Mouse (Mus musculus) CH12.LX (cell line): ENCODE results near the gene Bloc1s6.

Source experiments
- CHD2 ChIP-seq: IDR thresholded peaks from 2 replicates; pipeline ENCODE4 v1.6.1; 2011; ENCODE audit warnings: low read length, improper control_type of control experiment
- CTCF ChIP-seq, 2 experiments: IDR thresholded peaks in 1 of 2; conservative IDR thresholded peaks in 1 of 2; 2 replicates each; pipeline ENCODE4 v1.5.1; 2011 to 2012; ENCODE audit warnings: low read depth in 2 of 2, low read length in 2 of 2, improper control_type of control experiment in 1 of 2, inconsistent platforms in 1 of 2, mild to moderate bottlenecking in 1 of 2, moderate library complexity in 1 of 2
- E2F4 ChIP-seq: IDR thresholded peaks from 2 replicates; pipeline ENCODE4 v1.6.1; 2011; ENCODE audit warnings: low read depth, low read length, improper control_type of control experiment; ENCODE audit not compliant: insufficient replicate concordance
- EP300 ChIP-seq: IDR thresholded peaks from 2 replicates; pipeline ENCODE4 v1.6.1; 2011; ENCODE audit warnings: low read length, improper control_type of control experiment
- JUND ChIP-seq: conservative IDR thresholded peaks from 2 replicates; pipeline ENCODE4 v1.6.1; 2011; ENCODE audit warnings: low read depth, low read length, improper control_type of control experiment
- MAFK ChIP-seq: IDR thresholded peaks from 2 replicates; pipeline ENCODE4 v1.6.1; 2011; ENCODE audit warnings: low read length, improper control_type of control experiment; ENCODE audit not compliant: insufficient replicate concordance
- MYC ChIP-seq: IDR thresholded peaks from 2 replicates; pipeline ENCODE4 v1.6.1; 2011; ENCODE audit warnings: low read depth, mild to moderate bottlenecking, improper control_type of control experiment, low read length
- POLR2A ChIP-seq: IDR thresholded peaks from 2 replicates; pipeline ENCODE4 v1.6.1; 2011; ENCODE audit warnings: low read depth, mild to moderate bottlenecking, improper control_type of control experiment, low read length
- TCF12 ChIP-seq: IDR thresholded peaks from 2 replicates; pipeline ENCODE4 v1.6.1; 2014; ENCODE audit warnings: low read depth, mild to moderate bottlenecking, inconsistent platforms, low read length, improper control_type of control experiment
- UBTF ChIP-seq: IDR thresholded peaks from 2 replicates; pipeline ENCODE4 v1.6.1; 2012; ENCODE audit warnings: low read depth, mild to moderate bottlenecking, inconsistent platforms, low read length, improper control_type of control experiment, moderate library complexity
- USF1 ChIP-seq: IDR thresholded peaks from 2 replicates; pipeline ENCODE4 v1.6.1; 2014; ENCODE audit warnings: low read depth, mild to moderate bottlenecking, inconsistent platforms, low read length, improper control_type of control experiment
- ZC3H11A ChIP-seq: IDR thresholded peaks from 2 replicates; pipeline ENCODE4 v1.6.1; 2012; ENCODE audit warnings: low read depth, mild to moderate bottlenecking, inconsistent platforms, low read length, improper control_type of control experiment
- ZMIZ1 ChIP-seq: IDR thresholded peaks from 2 replicates; pipeline ENCODE4 v1.6.1; 2012; ENCODE audit warnings: low read depth, mild to moderate bottlenecking, inconsistent platforms, low read length, improper control_type of control experiment

DNA sequence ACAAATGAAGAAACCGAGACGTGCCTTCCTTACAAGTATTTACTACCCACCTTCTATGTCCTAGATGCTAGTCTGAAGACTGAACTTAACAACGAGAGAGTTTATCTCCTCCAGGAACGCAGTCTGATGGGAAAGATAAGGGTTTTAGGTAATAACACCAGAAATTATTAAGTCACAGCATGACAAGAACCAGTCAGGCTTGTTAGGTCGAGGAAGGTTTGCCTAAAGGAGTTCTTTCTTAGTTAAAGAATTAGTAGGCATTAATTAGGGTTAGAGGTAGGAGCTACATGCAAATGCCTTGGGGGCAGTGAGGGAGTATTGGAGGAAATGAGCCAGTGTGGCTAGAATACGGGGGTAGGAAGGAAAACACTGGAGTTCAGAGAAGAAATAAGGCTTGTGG lies 51.4 kb downstream of the Bloc1s6 start:
- TF ChIP-seq POLR2A (no peak), CTCF (conservative IDR thresholded peaks at IDR 0.05 in 1 of 2, IDR thresholded peaks at IDR 0.05 in 1 of 2; ENCODE audit: low read depth in 2 of 2, low read length in 2 of 2) (no peak), MYC (no peak), TCF12 (no peak), EP300 (no peak), E2F4 (no peak), JUND (no peak), CHD2 (no peak), UBTF (no peak), ZMIZ1 (no peak), MAFK (no peak), USF1 (no peak), ZC3H11A (no peak)
